Comparison of ENCODE assay signal across 26 mouse cellular contexts in the genomic region with DNA sequence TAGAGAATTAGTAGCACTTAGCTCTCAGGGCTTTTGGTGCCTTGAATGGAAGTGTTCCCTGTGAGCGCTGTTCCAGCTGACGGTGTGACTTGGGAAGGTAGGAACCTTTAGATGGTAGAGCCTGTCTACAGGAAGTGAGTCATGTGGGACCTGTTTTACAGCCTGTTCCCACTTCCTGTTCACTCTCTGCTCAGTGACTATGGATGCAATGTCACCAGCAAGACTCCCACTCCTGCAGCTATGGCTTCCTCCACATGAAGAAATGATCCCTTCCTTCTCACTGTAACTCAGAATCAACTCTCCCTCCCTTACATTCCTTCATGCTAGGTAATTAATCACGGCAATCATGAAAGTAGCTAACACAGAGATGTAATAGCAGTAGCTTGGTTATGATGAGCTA. TPM values are rescaled to one million over a fixed set of nuclear protein-coding genes. Genes with fewer than 3 reads are reported as not detected.
A peak's percentile ranks its signal among the peaks of the same experiment; 100 is the strongest.
DNase-seq lines count a peak whose midpoint lies in the region; ATAC-seq lines count a peak whose summit lies in the region.
"Had no signal": no experiment of that assay in that cellular context is flagged by ENCODE, and none has a peak within 500 bp of the region (broad histone marks: within the 10 kb centered on the region; RNA-seq: fewer than 3 reads in every experiment).

No protein-coding gene starts in this region.

- H3K4me2 ChIP-seq in kidney, embryonic 14.5 days (replicated peaks; ENCODE audit: low read depth, low read length), result no peak overlapping the region
- H3K4me2 ChIP-seq in forebrain, embryonic 14.5 days (ENCODE audit: low read length), result no peak overlapping the region
- H3K4me2 ChIP-seq: forebrain, embryonic 15.5 days; hindbrain, embryonic 14.5 days; limb, embryonic 12.5 days; liver, embryonic 11.5 days; midbrain, embryonic 15.5 days; neural tube, embryonic 13.5 days had no signal

- no peak overlapping the region for H3K27ac ChIP-seq in kidney, embryonic 14.5 days (ENCODE audit: low read depth, low read length)
- H3K27ac ChIP-seq in forebrain, embryonic 14.5 days (ENCODE audit: low read depth, low read length), result no peak overlapping the region
- H3K27ac ChIP-seq: forebrain, embryonic 15.5 days; hindbrain, embryonic 14.5 days; layer of hippocampus, adult 2 months; limb, embryonic 12.5 days; midbrain, embryonic 15.5 days; neural tube, embryonic 13.5 days had no signal

- peak; percentile 77 for ATAC-seq in kidney, embryonic 14.5 days (ENCODE audit: low FRiP score, low TSS enrichment)
- ATAC-seq in common myeloid progenitor, adult 5-6 weeks (replicated peaks; ENCODE audit: low read depth, poor library complexity, severe bottlenecking), result peak; percentile 23; the same call in 1 of the 2 replicates
- peak; percentile 29; the same call in 1 of the 2 replicates for ATAC-seq in megakaryocyte progenitor cell, adult 5-6 weeks (replicated peaks; ENCODE audit: poor library complexity)
- ATAC-seq in forebrain, embryonic 14.5 days, result no peak
- ATAC-seq: forebrain, embryonic 15.5 days; inflammation-experienced regulatory T-cells, adult 6 months; liver, postnatal 0 days; lung, postnatal 0 days; midbrain, embryonic 15.5 days had no signal

- no peaks in the 10 kb centered on the region for H3K36me3 ChIP-seq in kidney, embryonic 14.5 days (ENCODE audit: control insufficient read depth, insufficient read depth, low read length)
- H3K36me3 ChIP-seq in forebrain, embryonic 14.5 days (ENCODE audit: control insufficient read depth, insufficient read depth, low read length), result no peaks in the 10 kb centered on the region
- H3K36me3 ChIP-seq: forebrain, embryonic 15.5 days; G1E; limb, embryonic 12.5 days; midbrain, embryonic 15.5 days; neural tube, embryonic 13.5 days had no signal

- H3K27me3 ChIP-seq in kidney, embryonic 14.5 days (ENCODE audit: control insufficient read depth, insufficient read depth, low read length), result no peaks in the 10 kb centered on the region
- no peaks in the 10 kb centered on the region for H3K27me3 ChIP-seq in forebrain, embryonic 14.5 days (replicated peaks; ENCODE audit: control insufficient read depth, insufficient read depth, low read length)
- H3K27me3 ChIP-seq: forebrain, embryonic 15.5 days; limb, embryonic 12.5 days; midbrain, embryonic 15.5 days; neural tube, embryonic 13.5 days had no signal

- no peak for DNase-seq in kidney, postnatal 4 days
- DNase-seq in 416B (ENCODE audit: low read depth), result peak; percentile 67
- no peak for DNase-seq in thymus, postnatal 10 days (ENCODE audit: low spot score in 2 of 2)
- no peak for DNase-seq in forebrain, embryonic 14.5 days (ENCODE audit: low spot score)
- DNase-seq: adrenal gland, postnatal 14 days; cerebellum, adult 8-10 months; cerebellum, postnatal 36 days; gastrocnemius, postnatal 25 days; heart, postnatal 4 days; kidney, adult 9 months; layer of hippocampus, postnatal 36 days; liver, postnatal 0 days; thymus, postnatal 25 days had no signal

- WGBS in kidney, embryonic 14.5 days, result 73% methylated on average over 3 of the region's 3 CpGs
- 91% methylated on average over 3 of the region's 3 CpGs for WGBS in forebrain, embryonic 14.5 days

- no peak overlapping the region for H3K4me3 ChIP-seq in kidney, embryonic 14.5 days (ENCODE audit: low read length)
- H3K4me3 ChIP-seq in forebrain, embryonic 14.5 days (ENCODE audit: low read depth, low read length), result no peak overlapping the region
- H3K4me3 ChIP-seq: forebrain, embryonic 15.5 days; layer of hippocampus, adult 2 months; limb, embryonic 12.5 days; midbrain, embryonic 15.5 days; neural tube, embryonic 13.5 days had no signal

- H3K9ac ChIP-seq in kidney, embryonic 14.5 days (ENCODE audit: low read depth, low read length), result no peak overlapping the region
- no peak overlapping the region for H3K9ac ChIP-seq in forebrain, embryonic 14.5 days (ENCODE audit: low read length)
- H3K9ac ChIP-seq: forebrain, embryonic 15.5 days; hindbrain, embryonic 14.5 days; limb, embryonic 12.5 days; liver, postnatal 0 days; midbrain, embryonic 15.5 days; neural tube, embryonic 13.5 days had no signal

- 0 out of 2 replicates have a peak, but pooled peaks cover under 1% of the 10 kb centered on the region for H3K4me1 ChIP-seq in kidney, embryonic 14.5 days (ENCODE audit: control insufficient read depth, insufficient read depth, low read length)
- no peaks in the 10 kb centered on the region for H3K4me1 ChIP-seq in forebrain, embryonic 14.5 days (ENCODE audit: control insufficient read depth, insufficient read depth, low read length)
- H3K4me1 ChIP-seq: forebrain, embryonic 15.5 days; midbrain, embryonic 15.5 days had no signal

- no peaks in the 10 kb centered on the region for H3K9me3 ChIP-seq in kidney, embryonic 14.5 days (ENCODE audit: control insufficient read depth, low read length)
- H3K9me3 ChIP-seq in forebrain, embryonic 14.5 days (replicated peaks; ENCODE audit: control insufficient read depth, low read length), result no peaks in the 10 kb centered on the region
- H3K9me3 ChIP-seq: forebrain, embryonic 15.5 days; G1E; limb, embryonic 12.5 days; midbrain, embryonic 15.5 days; neural tube, embryonic 13.5 days had no signal

RNA-seq across cellular contexts. Expression of gene Rnf150, which starts 51.4 kb away (rescaled TPM):
- 3.0 and 3.9 TPM in 2 replicates for polyA plus RNA-seq in kidney, embryonic 14.5 days (2014; fragmentation: Nextera tagmentation; extraction: Ambion mirVana)
- 3.3 and 6.1 TPM in 2 replicates for total RNA-seq in common myeloid progenitor, adult 5-6 weeks (2017)
- 0.99 and 1.0 TPM in 2 replicates for total RNA-seq in megakaryocyte progenitor cell, adult 5-6 weeks (2015)
- 0.21 and 1.3 TPM in 2 replicates for total RNA-seq in megakaryocyte progenitor cell, adult 5-6 weeks (2017)
- 0.89 and 1.4 TPM in 2 replicates for polyA plus RNA-seq in forebrain, embryonic 14.5 days (2014; fragmentation: Nextera tagmentation; extraction: Ambion mirVana)
- polyA plus RNA-seq: G1E; inflammation-experienced regulatory T-cells, adult 6 months had no signal
